Mouse (Mus musculus): ENCODE measurements around the gene Trpv2.

Trpv2 gene

GRCm38 (mm10) chr11:62573959-62574702 is at the start of gene Trpv2:
Gene Trpv2, plus strand, starts transcription at chr11:62574486.
- DNase-seq, result no peak

GRCm38 (mm10) chr11:62537089-62537488 is 37.2 kb upstream of the Trpv2 start:
- DNase-seq, result no peak

- DNase-seq, result no peak
Measured at GRCm38 (mm10) chr11:62537590-62537989, 36.7 kb upstream of the Trpv2 start.

- DNase-seq, result peak; percentile 71
Measured at GRCm38 (mm10) chr11:62538321-62539088, 35.8 kb upstream of the Trpv2 start.

GRCm38 (mm10) chr11:62539089-62539890 is 35.0 kb upstream of the Trpv2 start, which contains the start of gene Cenpv:
Gene Cenpv, minus strand, starts transcription at chr11:62539261.
- DNase-seq, result peak; percentile 84

- no peak for DNase-seq
Measured at GRCm38 (mm10) chr11:62540167-62540566, 34.1 kb upstream of the Trpv2 start.

- no peak for DNase-seq
Measured at GRCm38 (mm10) chr11:62540969-62541368, 33.3 kb upstream of the Trpv2 start.

GRCm38 (mm10) chr11:62541581-62541980 is 32.7 kb upstream of the Trpv2 start:
- no peak for DNase-seq

- DNase-seq, result no peak
Measured at GRCm38 (mm10) chr11:62543991-62544390, 30.3 kb upstream of the Trpv2 start.

GRCm38 (mm10) chr11:62549782-62550181 is 24.5 kb upstream of the Trpv2 start:
- DNase-seq, result peak; percentile 42

- no peak for DNase-seq
Measured at GRCm38 (mm10) chr11:62550227-62550685, 24.0 kb upstream of the Trpv2 start.

GRCm38 (mm10) chr11:62550727-62551225 is 23.5 kb upstream of the Trpv2 start, which contains the start of gene Ubb:
Gene Ubb, plus strand, starts transcription at chr11:62551171.
- peak; percentile 100 for DNase-seq

GRCm38 (mm10) chr11:62551226-62552119 is 22.8 kb upstream of the Trpv2 start:
- peak; percentile 97 for DNase-seq

- no peak for DNase-seq
Measured at GRCm38 (mm10) chr11:62553186-62553585, 21.1 kb upstream of the Trpv2 start.

- DNase-seq, result no peak
Measured at GRCm38 (mm10) chr11:62553633-62554032, 20.7 kb upstream of the Trpv2 start.

- no peak for DNase-seq
Measured at GRCm38 (mm10) chr11:62554163-62554855, 20.0 kb upstream of the Trpv2 start.

GRCm38 (mm10) chr11:62554934-62555517 is 19.3 kb upstream of the Trpv2 start:
- no peak for DNase-seq

- DNase-seq, result no peak
Measured at GRCm38 (mm10) chr11:62555896-62556412, 18.3 kb upstream of the Trpv2 start.

- no peak for DNase-seq
Measured at GRCm38 (mm10) chr11:62557205-62557604, 17.1 kb upstream of the Trpv2 start.

GRCm38 (mm10) chr11:62558152-62558551 is 16.1 kb upstream of the Trpv2 start:
- no peak for DNase-seq

Data from retina, postnatal 1 day (tissue).